Mouse (Mus musculus): ENCODE results near the gene AI481877.

GRCm38 (mm10) chr4:59007016-59007415, 131.8 kb downstream of the AI481877 start:
- TF ChIP-seq CTCF (IDR thresholded peaks at IDR 0.05) (no peak), EP300 (IDR thresholded peaks at IDR 0.05) (no peak)

Measured in lung, postnatal 0 days (tissue).